In genomic region chr1:38985308-38985707, GRCm38 (mm10) we compare ENCODE assay signal across 8 mouse cellular contexts. TPM values are rescaled to one million over a fixed set of nuclear protein-coding genes. Genes with fewer than 3 reads are reported as not detected.
DNase-seq lines count a peak whose midpoint lies in the region; ATAC-seq lines count a peak whose summit lies in the region.

Pdcl3 (plus strand) TSS chr1:38985608.

- H3K9ac ChIP-seq in midbrain, embryonic 12.5 days (replicated peaks), result no peak within 1 kb of the TSS

- H3K4me1 ChIP-seq in brown adipose tissue, adult 24 weeks (ENCODE audit: control insufficient read depth, insufficient read depth, insufficient read length, low read length), result peaks cover 4% of the 10 kb centered on the region; the same call in 1 of the 2 replicates
- H3K4me1 ChIP-seq in midbrain, embryonic 12.5 days, result peaks cover 16% of the 10 kb centered on the region

- H3K4me3 ChIP-seq in brown adipose tissue, adult 24 weeks (ENCODE audit: insufficient read depth, low read depth, low read length), result no peak within 1 kb of the TSS
- H3K4me3 ChIP-seq in midbrain, embryonic 12.5 days, result no peak within 1 kb of the TSS

- no peak for DNase-seq in layer of hippocampus, adult 18-20 months (ENCODE audit: low spot score in 2 of 2)
- DNase-seq in layer of hippocampus, adult 9-11 months, result no peak
- no peak for DNase-seq in heart, adult 18-20 months
- DNase-seq in large intestine, adult 2 months (ENCODE audit: low read depth, low spot score), result no peak
- DNase-seq in retina, postnatal 1 day, result no peak
- DNase-seq in retina, embryonic 14.5 days (ENCODE audit: low spot score), result no peak

- ATAC-seq in midbrain, embryonic 12.5 days (ENCODE audit: low FRiP score, low read depth), result no peak

- H3K36me3 ChIP-seq in midbrain, embryonic 12.5 days, result no peaks in the 10 kb centered on the region

- WGBS in large intestine, adult 2 months, result 91% methylated on average over 3 of the region's 3 CpGs
- WGBS in midbrain, embryonic 12.5 days, result 87% methylated on average over 3 of the region's 3 CpGs

- H3K9me3 ChIP-seq in midbrain, embryonic 12.5 days, result no peaks in the 10 kb centered on the region

- H3K4me2 ChIP-seq in midbrain, embryonic 12.5 days (replicated peaks), result no peak within 1 kb of the TSS

- no peaks in the 10 kb centered on the region for H3K27me3 ChIP-seq in midbrain, embryonic 12.5 days

- H3K27ac ChIP-seq in brown adipose tissue, adult 24 weeks (replicated peaks; ENCODE audit: low read depth, low read length), result no peak within 1 kb of the TSS
- no peak within 1 kb of the TSS for H3K27ac ChIP-seq in midbrain, embryonic 12.5 days (replicated peaks)

RNA-seq across cellular contexts. Expression of gene Pdcl3, which starts in this region (rescaled TPM):
- total RNA-seq in layer of hippocampus, adult 18-20 months (2021), result 10 to 100 TPM; 32.1 to 35.8 TPM
- 62.3 and 101 TPM in 2 replicates for polyA plus RNA-seq in brown adipose tissue, adult 24 weeks (2012; ENCODE audit: insufficient read depth, insufficient read length, missing spikeins)
- total RNA-seq in heart, adult 18-20 months (2021), result 10 to 100 TPM; 69.7 to 80.5 TPM
- 42.8 and 50.9 TPM in 2 replicates for polyA plus RNA-seq in large intestine, adult 2 months (2012; rRNA removed)
- polyA plus RNA-seq in midbrain, embryonic 12.5 days (2016; fragmentation: Nextera tagmentation; extraction: Ambion mirVana), result 162 and 171 TPM in 2 replicates
